Mouse (Mus musculus) midbrain, embryonic 11.5 days (tissue): ENCODE results near the gene Ank2. TPM values are rescaled to one million over a fixed set of nuclear protein-coding genes. Genes with fewer than 3 reads are reported as not detected.

Experiments
- ATAC-seq: fragments of 200-750 bp; cut with Nextera tagmentation; 2 replicates; pipeline ENCODE4 v1.8.0; 2017; ENCODE audit warnings: moderate TSS enrichment, moderate library complexity; ENCODE audit not compliant: low FRiP score
- DNase-seq: peaks from one replicate; pipeline ENCODE4 v3.0.0; 2015; ENCODE audit warnings: low spot score; ENCODE audit errors: missing footprints
- H3K27ac ChIP-seq: fragments of 300-500 bp; sonication (generic); 2 replicates; pipeline ENCODE4 v1.5.1; 2014; ENCODE audit warnings: low read depth, low read length
- H3K27me3 ChIP-seq: fragments of 300-500 bp; sonication (generic); 2 replicates; pipeline ENCODE4 v1.6.1; 2014; ENCODE audit warnings: mild to moderate bottlenecking, low read length, moderate library complexity, mixed read lengths; ENCODE audit not compliant: control insufficient read depth, insufficient read depth
- H3K36me3 ChIP-seq: fragments of 300-500 bp; sonication (generic); 2 replicates; pipeline ENCODE4 v1.6.1; 2014; ENCODE audit warnings: mild to moderate bottlenecking, low read length, moderate library complexity, mixed read lengths; ENCODE audit not compliant: control insufficient read depth, insufficient read depth
- H3K4me1 ChIP-seq: fragments of 300-500 bp; sonication (generic); 2 replicates; pipeline ENCODE4 v1.6.1; 2014; ENCODE audit warnings: low read length; ENCODE audit not compliant: control insufficient read depth, insufficient read depth
- H3K4me2 ChIP-seq: fragments of 300-500 bp; sonication (generic); 2 replicates; pipeline ENCODE4 v1.6.1; 2014; ENCODE audit warnings: mild to moderate bottlenecking, moderate library complexity
- H3K4me3 ChIP-seq: fragments of 300-500 bp; sonication (generic); 2 replicates; pipeline ENCODE4 v1.5.1; 2014; ENCODE audit warnings: low read depth, low read length
- H3K9ac ChIP-seq: fragments of 300-500 bp; sonication (generic); 2 replicates; pipeline ENCODE4 v1.6.1; 2014; ENCODE audit warnings: low read length
- H3K9me3 ChIP-seq: fragments of 300-500 bp; sonication (generic); 2 replicates; pipeline ENCODE4 v1.6.1; 2016; ENCODE audit warnings: low read length; ENCODE audit not compliant: control insufficient read depth
- WGBS: fragments of 180-500 bp; shearing (Covaris S2); extraction: QIAGEN DNeasy Blood & Tissue Kit; methylation state at CpG from one replicate; pipeline ENCODE4 v1.1.7; 2014; 5-methylcytosine and 5-hydroxymethylcytosine counted together
- polyA plus RNA-seq: library from polyadenylated mRNA; unstranded; fragments of >200 nt; fragmentation: Nextera tagmentation; extraction: Ambion mirVana; gene quantifications from 2 replicates; pipeline ENCODE4 v1.2.1, GENCODE M21; 2014

Ank2 gene
- polyA plus RNA-seq, 1 experiment from 2014 or later, result 66.6 TPM

GRCm38 (mm10) chr3:127243928-127244642 is 255.1 kb downstream of the Ank2 start:
- H3K4me1 ChIP-seq, result peaks cover 2% of the 10 kb centered on the region; the same call in 1 of the 2 replicates
- H3K4me2 ChIP-seq, result no peak overlapping the region
- peak overlapping the region; percentile 61 for H3K27ac ChIP-seq
- WGBS, result 49% methylated on average over 10 of the region's 10 CpGs
- no peak overlapping the region for H3K9ac ChIP-seq
- DNase-seq, result no peak
- H3K4me3 ChIP-seq, result no peak overlapping the region
- no peaks in the 10 kb centered on the region for H3K36me3 ChIP-seq
- no peaks in the 10 kb centered on the region for H3K27me3 ChIP-seq
- no peaks in the 10 kb centered on the region for H3K9me3 ChIP-seq
- peak; percentile 88 for ATAC-seq

- WGBS, result 72% methylated on average over 11 of the region's 11 CpGs
- H3K9me3 ChIP-seq, result no peaks in the 10 kb centered on the region
- no peak overlapping the region for H3K9ac ChIP-seq
- no peak overlapping the region for H3K4me3 ChIP-seq
- H3K4me1 ChIP-seq, result peaks cover 2% of the 10 kb centered on the region; the same call in 1 of the 2 replicates
- DNase-seq (no peak), ATAC-seq (no peak)
- H3K4me2 ChIP-seq, result no peak overlapping the region
- no peak overlapping the region for H3K27ac ChIP-seq
- no peaks in the 10 kb centered on the region for H3K27me3 ChIP-seq
- H3K36me3 ChIP-seq, result no peaks in the 10 kb centered on the region
These were observed 256.8 kb downstream of the Ank2 start for GRCm38 (mm10) chr3:127242234-127242810.

- WGBS, result 86% methylated on average over 5 of the region's 5 CpGs
- H3K27ac ChIP-seq, result no peak overlapping the region
These were observed 263.9 kb downstream of the Ank2 start for GRCm38 (mm10) chr3:127235271-127235670.

GRCm38 (mm10) chr3:127225799-127226730 is 273.1 kb downstream of the Ank2 start:
- peak overlapping the region; percentile 61 for H3K9ac ChIP-seq
- WGBS, result 5% methylated on average over 26 of the region's 26 CpGs
- ATAC-seq (peak; percentile 94), DNase-seq (peak; percentile 96)
- no peaks in the 10 kb centered on the region for H3K9me3 ChIP-seq
- peaks cover 14% of the 10 kb centered on the region for H3K4me1 ChIP-seq
- H3K27me3 ChIP-seq, result no peaks in the 10 kb centered on the region
- H3K27ac ChIP-seq, result peak overlapping the region; percentile 49
- no peaks in the 10 kb centered on the region for H3K36me3 ChIP-seq
- H3K4me2 ChIP-seq, result peak overlapping the region; percentile 69
- peak overlapping the region; percentile 39 for H3K4me3 ChIP-seq

More at GRCm38 (mm10) chr3:127235271-127235670, 263.9 kb downstream of the Ank2 start:
- Histone ChIP-seq H3K4me2 (no peak overlapping the region), H3K36me3 (no peaks in the 10 kb centered on the region), H3K4me1 (no peaks in the 10 kb centered on the region), H3K9me3 (no peaks in the 10 kb centered on the region), H3K27me3 (no peaks in the 10 kb centered on the region), H3K4me3 (no peak overlapping the region), H3K9ac (no peak overlapping the region)
- ATAC-seq (no peak), DNase-seq (no peak)

GRCm38 (mm10) chr3:127225167-127225798 is 273.9 kb downstream of the Ank2 start:
- ATAC-seq, result peak; percentile 78
- peaks cover under 1% of the 10 kb centered on the region; the same call in 1 of the 2 replicates for H3K36me3 ChIP-seq
- 8% methylated on average over 16 of the region's 16 CpGs for WGBS

GRCm38 (mm10) chr3:127224315-127225166 is 274.6 kb downstream of the Ank2 start:
- H3K27ac ChIP-seq, result peak overlapping the region; percentile 35
- H3K9ac ChIP-seq, result peak overlapping the region; percentile 61
- peak overlapping the region; percentile 39 for H3K4me3 ChIP-seq
- H3K27me3 ChIP-seq, result no peaks in the 10 kb centered on the region
- peaks cover 14% of the 10 kb centered on the region for H3K4me1 ChIP-seq
- 55% methylated on average over 13 of the region's 13 CpGs for WGBS
- ATAC-seq (0 out of 2 replicates have a peak, but pooled peaks have one; percentile 28), DNase-seq (peak; percentile 89)
- H3K9me3 ChIP-seq, result no peaks in the 10 kb centered on the region
- H3K36me3 ChIP-seq, result peaks cover 3% of the 10 kb centered on the region; the same call in 1 of the 2 replicates
- peak overlapping the region; percentile 69 for H3K4me2 ChIP-seq

More at GRCm38 (mm10) chr3:127225167-127225798, 273.9 kb downstream of the Ank2 start:
- no peaks in the 10 kb centered on the region for H3K9me3 ChIP-seq
- peaks cover 14% of the 10 kb centered on the region for H3K4me1 ChIP-seq
- peak overlapping the region; percentile 61 for H3K9ac ChIP-seq
- no peak for DNase-seq
- peak overlapping the region; percentile 39 for H3K4me3 ChIP-seq
- H3K27me3 ChIP-seq, result no peaks in the 10 kb centered on the region
- H3K27ac ChIP-seq, result peak overlapping the region; percentile 49
- peak overlapping the region; percentile 69 for H3K4me2 ChIP-seq

- no peak for ATAC-seq
- H3K4me2 ChIP-seq, result no peak overlapping the region
These were observed 277.1 kb downstream of the Ank2 start for GRCm38 (mm10) chr3:127222086-127222485.

GRCm38 (mm10) chr3:127220859-127221258 is 278.3 kb downstream of the Ank2 start:
- H3K4me3 ChIP-seq, result no peak overlapping the region
- peaks cover 8% of the 10 kb centered on the region for H3K4me1 ChIP-seq
- no peak overlapping the region for H3K9ac ChIP-seq
- H3K4me2 ChIP-seq, result no peak overlapping the region
- 93% methylated on average over 9 of the region's 9 CpGs for WGBS
- DNase-seq (no peak), ATAC-seq (no peak)
- H3K27me3 ChIP-seq, result no peaks in the 10 kb centered on the region
- H3K9me3 ChIP-seq, result no peaks in the 10 kb centered on the region
- H3K36me3 ChIP-seq, result peaks cover 3% of the 10 kb centered on the region; the same call in 1 of the 2 replicates
- no peak overlapping the region for H3K27ac ChIP-seq

More at GRCm38 (mm10) chr3:127222086-127222485, 277.1 kb downstream of the Ank2 start:
- DNase-seq, result no peak
- no peak overlapping the region for H3K9ac ChIP-seq
- peaks cover 14% of the 10 kb centered on the region for H3K4me1 ChIP-seq
- no peak overlapping the region for H3K4me3 ChIP-seq
- H3K36me3 ChIP-seq, result peaks cover 3% of the 10 kb centered on the region; the same call in 1 of the 2 replicates
- 79% methylated on average over 2 of the region's 2 CpGs for WGBS
- no peaks in the 10 kb centered on the region for H3K27me3 ChIP-seq
- H3K27ac ChIP-seq, result no peak overlapping the region
- no peaks in the 10 kb centered on the region for H3K9me3 ChIP-seq
